Comparison of ENCODE assay signal across 9 mouse cellular contexts in the genomic region with DNA sequence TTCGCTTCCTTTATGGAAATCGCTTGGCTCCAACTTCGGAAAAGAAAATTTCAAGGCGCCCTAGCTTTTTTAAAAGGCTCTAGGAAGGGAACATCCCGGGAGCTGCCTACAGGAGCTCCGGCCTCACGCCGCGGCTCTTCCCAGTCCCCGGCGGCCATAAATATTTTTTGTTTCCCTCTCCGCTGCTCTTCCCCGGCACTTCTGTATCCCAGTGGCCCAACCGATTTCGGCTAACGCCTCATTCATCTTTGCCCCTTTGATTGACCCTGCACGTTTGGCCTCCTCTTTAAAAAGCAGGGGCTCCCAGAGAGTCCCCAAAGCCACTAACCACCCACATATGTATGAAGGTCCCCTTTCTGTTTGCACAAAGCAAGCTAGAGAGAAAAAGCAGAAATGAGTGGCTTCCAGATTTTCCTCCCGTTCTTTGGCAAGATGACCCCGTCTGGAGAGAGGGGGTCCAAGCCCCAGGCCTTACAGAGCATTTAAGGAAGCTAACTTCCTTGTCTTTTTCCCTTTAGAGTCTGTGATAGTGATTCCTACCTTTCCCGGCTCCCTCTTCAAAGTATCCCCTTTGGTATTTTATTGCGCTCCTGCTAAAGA. TPM values are rescaled to one million over a fixed set of nuclear protein-coding genes. Genes with fewer than 3 reads are reported as not detected.
DNase-seq lines count a peak whose midpoint lies in the region; ATAC-seq lines count a peak whose summit lies in the region.
"Had no signal": no experiment of that assay in that cellular context is flagged by ENCODE, and none has a peak within 500 bp of the region (broad histone marks: within the 10 kb centered on the region; RNA-seq: fewer than 3 reads in every experiment).

No protein-coding gene starts in this region.

- peak overlapping the region; percentile 92 for H3K27ac ChIP-seq in intestine, embryonic 15.5 days
- peak overlapping the region; percentile 98 for H3K27ac ChIP-seq in neural tube, embryonic 12.5 days
- H3K27ac ChIP-seq: embryonic facial prominence, embryonic 15.5 days had no signal

- peak overlapping the region; percentile 25 for H3K4me3 ChIP-seq in intestine, embryonic 15.5 days (replicated peaks)
- peak overlapping the region; percentile 47 for H3K4me3 ChIP-seq in neural tube, embryonic 12.5 days
- H3K4me3 ChIP-seq: embryonic facial prominence, embryonic 15.5 days had no signal

- ATAC-seq in intestine, embryonic 15.5 days: no peak
- no peak for ATAC-seq in neural tube, embryonic 12.5 days (ENCODE audit: low FRiP score, low read depth)

- H3K4me1 ChIP-seq in intestine, embryonic 15.5 days (replicated peaks): peaks cover 20% of the 10 kb centered on the region
- H3K4me1 ChIP-seq in neural tube, embryonic 12.5 days: peaks cover 81% of the 10 kb centered on the region

- no peaks in the 10 kb centered on the region for H3K9me3 ChIP-seq in intestine, embryonic 15.5 days
- no peaks in the 10 kb centered on the region for H3K9me3 ChIP-seq in neural tube, embryonic 12.5 days
- H3K9me3 ChIP-seq: embryonic facial prominence, embryonic 15.5 days had no signal

- DNase-seq in kidney, adult 18-20 months: peak; percentile 63
- DNase-seq in kidney, adult 11 months: no peak
- peak; percentile 52 for DNase-seq in embryo, embryonic 11 days
- DNase-seq in natural killer cell, adult 2 months (ENCODE audit: low spot score in 2 of 2): no peak
- DNase-seq in cerebellum, adult 18-20 months: no peak
- DNase-seq in thymus, postnatal 25 days: no peak

- no peaks in the 10 kb centered on the region for H3K36me3 ChIP-seq in intestine, embryonic 15.5 days
- no peaks in the 10 kb centered on the region for H3K36me3 ChIP-seq in neural tube, embryonic 12.5 days
- H3K36me3 ChIP-seq: embryonic facial prominence, embryonic 15.5 days had no signal

- WGBS in intestine, embryonic 15.5 days: 7% methylated on average over 21 of the region's 21 CpGs
- under 1% methylated on average over 21 of the region's 21 CpGs for WGBS in neural tube, embryonic 12.5 days

- H3K9ac ChIP-seq in intestine, embryonic 15.5 days: peak overlapping the region; percentile 43
- H3K9ac ChIP-seq in neural tube, embryonic 12.5 days: peak overlapping the region; percentile 96
- H3K9ac ChIP-seq: embryonic facial prominence, embryonic 15.5 days had no signal

- peaks cover 12% of the 10 kb centered on the region; the same call in 1 of the 2 replicates for H3K27me3 ChIP-seq in intestine, embryonic 15.5 days (replicated peaks)
- H3K27me3 ChIP-seq in neural tube, embryonic 12.5 days (replicated peaks): no peaks in the 10 kb centered on the region

- peak overlapping the region; percentile 64 for H3K4me2 ChIP-seq in intestine, embryonic 15.5 days (replicated peaks)
- H3K4me2 ChIP-seq in neural tube, embryonic 12.5 days (replicated peaks): peak overlapping the region; percentile 73
- H3K4me2 ChIP-seq: embryonic facial prominence, embryonic 15.5 days had no signal

RNA-seq across cellular contexts. Expression of a gene that starts 40.8 kb away (rescaled TPM):
- polyA plus RNA-seq in intestine, embryonic 15.5 days (2015; fragmentation: Nextera tagmentation; extraction: Ambion mirVana): 9.5 and 10.6 TPM in 2 replicates
- polyA plus RNA-seq in neural tube, embryonic 12.5 days (2016; fragmentation: Nextera tagmentation; extraction: Ambion mirVana): 69.5 and 77.4 TPM in 2 replicates

Comparison
In these comparisons a context has a peak if more than half of its experiments do, and no peak if none do; other contexts are left out.
1. DNase-seq: peak in kidney, adult 18-20 months (single experiment) and embryo, embryonic 11 days (single experiment); none in kidney, adult 11 months (single experiment), natural killer cell, adult 2 months (0 of 2), cerebellum, adult 18-20 months (0 of 2) and thymus, postnatal 25 days (single experiment).